Comparison of ENCODE assay signal across 9 mouse cellular contexts in the genomic region with DNA sequence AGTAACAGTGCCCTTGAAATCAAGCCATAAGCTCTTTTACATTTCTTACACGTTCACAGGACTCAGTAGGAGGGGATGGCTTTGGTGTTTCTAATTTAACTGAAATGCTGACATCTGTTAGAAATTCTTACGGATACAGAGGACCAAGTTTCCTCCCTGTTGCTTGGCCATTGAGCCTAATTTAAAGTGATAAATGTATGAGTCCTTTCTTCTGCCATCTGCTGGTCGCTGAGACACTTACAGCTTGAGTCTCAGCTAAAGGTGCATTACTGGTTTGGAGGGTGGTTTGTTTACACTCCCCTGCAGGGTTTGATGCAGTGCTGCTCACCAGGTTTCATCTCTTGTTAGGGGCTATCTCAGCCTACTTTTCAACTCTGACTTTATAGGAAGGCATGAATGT.
DNase-seq lines count a peak whose midpoint lies in the region; ATAC-seq and TF ChIP-seq lines count a peak whose summit lies in the region.
"Had no signal": no experiment of that assay in that cellular context is flagged by ENCODE, and none has a peak within 500 bp of the region (broad histone marks: within the 10 kb centered on the region; RNA-seq: fewer than 3 reads in every experiment).

No protein-coding gene starts in this region.

- no peaks in the 10 kb centered on the region for H3K36me3 ChIP-seq in lung, embryonic 14.5 days (ENCODE audit: insufficient read depth)
- H3K36me3 ChIP-seq: liver, embryonic 12.5 days had no signal

- peak; percentile 52 for TF ChIP-seq CTCF in lung, embryonic 14.5 days (IDR thresholded peaks at IDR 0.05; ENCODE audit: low read depth)

- DNase-seq in cerebellum, postnatal 14 days, result peak; percentile 54 to 56
- no peak for DNase-seq in cerebellum, adult 9-11 months
- peak; percentile 61 for DNase-seq in lung, embryonic 14.5 days
- DNase-seq in lung, postnatal 4 days, result no peak
- peak; percentile 63 for DNase-seq in ZHBTc4 (ENCODE audit: low read depth, low spot score)
- peak; percentile 61 for DNase-seq in retina, embryonic 14.5 days (ENCODE audit: low spot score)
- DNase-seq in right cerebral cortex, postnatal 14 days, result no peak
- DNase-seq in gastrocnemius, postnatal 14 days, result no peak

- no peak overlapping the region for H3K4me2 ChIP-seq in lung, embryonic 14.5 days
- H3K4me2 ChIP-seq: liver, embryonic 12.5 days had no signal

- no peak for ATAC-seq in lung, embryonic 14.5 days (ENCODE audit: insufficient read depth)
- ATAC-seq: liver, embryonic 12.5 days had no signal

- no peak overlapping the region for H3K27ac ChIP-seq in lung, embryonic 14.5 days (ENCODE audit: low read depth)
- H3K27ac ChIP-seq: liver, embryonic 12.5 days had no signal

- H3K9ac ChIP-seq in lung, embryonic 14.5 days, result no peak overlapping the region
- H3K9ac ChIP-seq: liver, embryonic 12.5 days had no signal

- H3K9me3 ChIP-seq in lung, embryonic 14.5 days (ENCODE audit: low read depth, low read length), result no peaks in the 10 kb centered on the region
- H3K9me3 ChIP-seq: liver, embryonic 12.5 days had no signal

- whole genome bisulfite sequencing in lung, embryonic 14.5 days, result 36% methylated on average over 3 of the region's 3 CpGs

- no peak overlapping the region for H3K4me3 ChIP-seq in lung, embryonic 14.5 days (ENCODE audit: low read depth, low read length)
- H3K4me3 ChIP-seq: liver, embryonic 12.5 days had no signal

- no peaks in the 10 kb centered on the region for H3K27me3 ChIP-seq in lung, embryonic 14.5 days (ENCODE audit: insufficient read depth, low read length)
- H3K27me3 ChIP-seq: liver, embryonic 12.5 days had no signal

- H3K4me1 ChIP-seq in lung, embryonic 14.5 days (ENCODE audit: insufficient read depth), result peaks cover 34% of the 10 kb centered on the region

- intact Hi-C loops in gastrocnemius, postnatal 14 days (cut with DNase I; ENCODE audit: low total_unique reads), result loop anchor here (10.0 kb wide), 1 partner anchor 186 kb away; no protein-coding TSS in a partner anchor

Comparison
In these comparisons a context has a peak if more than half of its experiments do, and no peak if none do; other contexts are left out.
1. DNase-seq: peak in cerebellum, postnatal 14 days (2 of 2), lung, embryonic 14.5 days (single experiment), ZHBTc4 (single experiment) and retina, embryonic 14.5 days (single experiment); none in cerebellum, adult 9-11 months (single experiment), lung, postnatal 4 days (0 of 2), right cerebral cortex, postnatal 14 days (single experiment) and gastrocnemius, postnatal 14 days (single experiment).